ENCODE assay signal across 14 mouse cellular contexts in the genomic region with DNA sequence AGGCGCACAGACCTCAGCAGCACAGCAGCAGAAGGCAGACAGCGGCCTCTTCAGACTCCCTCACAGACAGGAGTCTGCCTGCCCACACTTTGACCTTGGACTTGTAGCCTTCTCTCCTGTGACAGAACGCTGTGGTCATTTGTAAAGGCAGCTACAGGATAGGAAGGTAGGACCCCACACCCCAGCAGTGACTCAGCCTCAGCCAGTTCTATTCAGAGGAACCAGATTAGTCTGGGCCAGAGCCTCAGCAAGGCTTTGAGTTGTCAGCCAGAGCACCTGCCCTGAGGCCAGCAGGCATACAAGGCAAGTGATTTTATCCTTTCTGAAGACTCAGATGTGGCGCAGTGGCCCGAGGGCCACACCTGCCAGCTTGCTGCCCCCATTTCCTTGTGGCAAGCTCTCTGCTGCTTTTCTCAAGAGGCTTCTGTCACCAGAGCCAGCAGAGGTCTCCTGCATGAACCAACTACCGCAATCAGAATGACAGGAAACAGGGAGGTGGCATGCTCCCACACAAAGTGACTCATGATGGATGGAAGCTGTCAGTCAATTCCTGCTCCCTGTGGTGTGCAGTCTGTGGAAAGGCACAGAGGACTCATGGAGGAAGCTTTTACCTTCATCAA. TPM values are rescaled to one million over a fixed set of nuclear protein-coding genes. Genes with fewer than 3 reads are reported as not detected.
A peak's percentile ranks its signal among the peaks of the same experiment; 100 is the strongest.
DNase-seq lines count a peak whose midpoint lies in the region; ATAC-seq and TF ChIP-seq lines count a peak whose summit lies in the region.
"Had no signal": no experiment of that assay in that cellular context is flagged by ENCODE, and none has a peak within 500 bp of the region (broad histone marks: within the 10 kb centered on the region; RNA-seq: fewer than 3 reads in every experiment).

No protein-coding gene starts in this region.

- H3K27ac ChIP-seq in heart, embryonic 12.5 days (ENCODE audit: poor library complexity, severe bottlenecking): peak overlapping the region; percentile 49
- H3K27ac ChIP-seq in left cerebral cortex, adult 2 months: peak overlapping the region; percentile 40; the same call in 1 of the 2 replicates
- H3K27ac ChIP-seq in layer of hippocampus, adult 2 months: peak overlapping the region; percentile 93
- H3K27ac ChIP-seq: embryonic facial prominence, embryonic 15.5 days; neural tube, embryonic 13.5 days had no signal

- WGBS in heart, embryonic 12.5 days: 45% methylated on average over 6 of the region's 6 CpGs

- no peak for ATAC-seq in heart, embryonic 12.5 days (ENCODE audit: insufficient number of reproducible peaks, low FRiP score)
- ATAC-seq: forebrain, postnatal 0 days had no signal

- 0 out of 2 replicates have a peak overlapping the region, but pooled peaks have one; percentile 34 for H3K9ac ChIP-seq in heart, embryonic 12.5 days
- H3K9ac ChIP-seq: embryonic facial prominence, embryonic 15.5 days; forebrain, postnatal 0 days; neural tube, embryonic 13.5 days had no signal

- no peak for TF ChIP-seq CTCF in left cerebral cortex, adult 2 months (IDR thresholded peaks at IDR 0.05)
- no peak for TF ChIP-seq CTCF in layer of hippocampus, adult 2 months (conservative IDR thresholded peaks at IDR 0.05)

- no peak overlapping the region for H3K4me3 ChIP-seq in heart, embryonic 12.5 days
- no peak overlapping the region for H3K4me3 ChIP-seq in left cerebral cortex, adult 2 months
- no peak overlapping the region for H3K4me3 ChIP-seq in layer of hippocampus, adult 2 months
- H3K4me3 ChIP-seq: embryonic facial prominence, embryonic 15.5 days; neural tube, embryonic 13.5 days had no signal

- H3K36me3 ChIP-seq in heart, embryonic 12.5 days: no peaks in the 10 kb centered on the region
- H3K36me3 ChIP-seq: embryonic facial prominence, embryonic 15.5 days; neural tube, embryonic 13.5 days had no signal

- intact Hi-C loops in left cerebral cortex, adult 2 months (cut with DNase I): no loop called here
- intact Hi-C loops in gastrocnemius, postnatal 14 days (cut with DNase I; ENCODE audit: low total_unique reads): no loop called here

- no peaks in the 10 kb centered on the region for H3K9me3 ChIP-seq in heart, embryonic 12.5 days (replicated peaks)
- H3K9me3 ChIP-seq: embryonic facial prominence, embryonic 15.5 days; neural tube, embryonic 13.5 days had no signal

- H3K27me3 ChIP-seq in heart, embryonic 12.5 days (replicated peaks): 0 out of 2 replicates have a peak, but pooled peaks cover 3% of the 10 kb centered on the region
- H3K27me3 ChIP-seq: embryonic facial prominence, embryonic 15.5 days; neural tube, embryonic 13.5 days had no signal

- no peak for DNase-seq in heart, adult 11 months
- no peak for DNase-seq in left cerebral cortex, adult 2 months (ENCODE audit: extremely low spot score in 1 of 2, low spot score in 2 of 2)
- no peak for DNase-seq in left cerebral cortex, adult 11 months (ENCODE audit: low spot score)
- peak; percentile 12 for DNase-seq in ES-CJ7 (ENCODE audit: low read depth, low spot score)
- peak; percentile 53 to 76 for DNase-seq in layer of hippocampus, adult 2 months (ENCODE audit: low spot score in 2 of 2)
- DNase-seq in embryo, embryonic 9.5 days (ENCODE audit: extremely low spot score): no peak
- DNase-seq in gastrocnemius, postnatal 14 days: no peak
- DNase-seq: cerebellum, postnatal 25 days; forebrain, postnatal 0 days; kidney, postnatal 36 days; liver had no signal

- peak overlapping the region; percentile 13; the same call in 1 of the 2 replicates for H3K4me2 ChIP-seq in heart, embryonic 12.5 days
- H3K4me2 ChIP-seq: embryonic facial prominence, embryonic 15.5 days; neural tube, embryonic 13.5 days had no signal

- peaks cover 14% of the 10 kb centered on the region for H3K4me1 ChIP-seq in heart, embryonic 12.5 days (replicated peaks)
- H3K4me1 ChIP-seq: embryonic facial prominence, embryonic 15.5 days; neural tube, embryonic 13.5 days had no signal

RNA-seq across cellular contexts. Expression of gene Sorcs2, which starts 16.9 kb away (rescaled TPM):
- polyA plus RNA-seq in heart, embryonic 12.5 days (2016; fragmentation: Nextera tagmentation; extraction: Ambion mirVana): 12.4 and 14.1 TPM in 2 replicates
- 10 to 100 TPM; 39.3 to 39.7 TPM for total RNA-seq in left cerebral cortex, adult 2 months (2021)
- total RNA-seq in layer of hippocampus, adult 2 months (2021): 10 to 100 TPM; 49.2 to 54.8 TPM
- total RNA-seq in gastrocnemius, postnatal 14 days (2021): 1 to 10 TPM; 8.3 to 8.7 TPM

RNA-seq across cellular contexts. Expression of gene Grpel1, which starts 50.0 kb away (rescaled TPM):
- polyA plus RNA-seq in heart, embryonic 12.5 days (2016; fragmentation: Nextera tagmentation; extraction: Ambion mirVana): 54.9 and 57.4 TPM in 2 replicates
- total RNA-seq in left cerebral cortex, adult 2 months (2021): 10 to 100 TPM; 21.0 to 22.4 TPM
- 10 to 100 TPM; 24.0 to 24.5 TPM for total RNA-seq in layer of hippocampus, adult 2 months (2021)
- total RNA-seq in gastrocnemius, postnatal 14 days (2021): 10 to 100 TPM; 34.2 to 38.3 TPM

Comparison
In these comparisons a context has a peak if more than half of its experiments do, and no peak if none do; other contexts are left out.
1. H3K27ac ChIP-seq: peak in every context shown above with its lines; median percentile 93 in layer of hippocampus, adult 2 months; 49 in heart, embryonic 12.5 days; 40 in left cerebral cortex, adult 2 months.
2. DNase-seq: peak in ES-CJ7 (single experiment) and layer of hippocampus, adult 2 months (2 of 2); none in heart, adult 11 months (single experiment), left cerebral cortex, adult 2 months (0 of 2), left cerebral cortex, adult 11 months (single experiment), embryo, embryonic 9.5 days (single experiment) and gastrocnemius, postnatal 14 days (single experiment).
3. RNA of gene Sorcs2, which starts 16.9 kb away (total RNA-seq): 49.2 to 54.8 TPM in layer of hippocampus, adult 2 months and 39.3 to 39.7 TPM in left cerebral cortex, adult 2 months; 8.3 to 8.7 TPM in gastrocnemius, postnatal 14 days; every median in the first group is over 4 times any median in the second.